Mouse (Mus musculus) liver, embryonic 13.5 days (tissue): Measurements from ENCODE around the gene Rad9b. TPM values are rescaled to one million over a fixed set of nuclear protein-coding genes. Genes with fewer than 3 reads are reported as not detected.

Experiments
- ATAC-seq: fragments of 200-750 bp; cut with Nextera tagmentation; 2 replicates; pipeline ENCODE4 v1.8.0; 2017; ENCODE audit warnings: low read depth, mild to moderate bottlenecking, moderate number of reproducible peaks, moderate library complexity
- DNase-seq: peaks from one replicate; pipeline ENCODE4 v3.0.0; 2022
- H3K27ac ChIP-seq: fragments of 300-500 bp; sonication (generic); 2 replicates; pipeline ENCODE4 v1.5.1; 2015; ENCODE audit warnings: moderate library complexity, mild to moderate bottlenecking, inconsistent platforms
- H3K27me3 ChIP-seq: fragments of 300-500 bp; sonication (generic); 2 replicates; pipeline ENCODE4 v1.6.1; 2015; ENCODE audit warnings: mild to moderate bottlenecking, inconsistent platforms
- H3K36me3 ChIP-seq: fragments of 300-500 bp; sonication (generic); 2 replicates; pipeline ENCODE4 v1.6.1; 2015; ENCODE audit warnings: mild to moderate bottlenecking, inconsistent platforms
- H3K4me1 ChIP-seq: fragments of 300-500 bp; sonication (generic); replicated peaks from 2 replicates; pipeline ENCODE4 v1.6.1; 2015; ENCODE audit warnings: inconsistent platforms
- H3K4me2 ChIP-seq: fragments of 300-500 bp; sonication (generic); 2 replicates; pipeline ENCODE4 v1.6.1; 2015; ENCODE audit warnings: inconsistent platforms, mild to moderate bottlenecking, moderate library complexity
- H3K4me3 ChIP-seq: fragments of 300-500 bp; sonication (generic); replicated peaks from 2 replicates; pipeline ENCODE4 v1.5.1; 2015; ENCODE audit warnings: mild to moderate bottlenecking, inconsistent platforms
- H3K9ac ChIP-seq: fragments of 300-500 bp; sonication (generic); 2 replicates; pipeline ENCODE4 v1.6.1; 2015; ENCODE audit warnings: mild to moderate bottlenecking, inconsistent platforms
- H3K9me3 ChIP-seq: fragments of 300-500 bp; sonication (generic); replicated peaks from 2 replicates; pipeline ENCODE4 v1.6.1; 2016; ENCODE audit warnings: inconsistent platforms
- WGBS: fragments of 180-500 bp; shearing (Covaris S2); methylation state at CpG from one replicate; pipeline ENCODE4 v1.1.7; 2015; ENCODE audit not compliant: insufficient replicate concordance; 5-methylcytosine and 5-hydroxymethylcytosine counted together
- polyA plus RNA-seq: library from polyadenylated mRNA; unstranded; fragments of >200 nt; fragmentation: Nextera tagmentation; extraction: Ambion mirVana; gene quantifications from 2 replicates; pipeline ENCODE4 v1.2.1, GENCODE M21; 2015

The Rad9b gene
- polyA plus RNA-seq, 1 experiment from 2014 or later: 2.8 TPM

DNA sequence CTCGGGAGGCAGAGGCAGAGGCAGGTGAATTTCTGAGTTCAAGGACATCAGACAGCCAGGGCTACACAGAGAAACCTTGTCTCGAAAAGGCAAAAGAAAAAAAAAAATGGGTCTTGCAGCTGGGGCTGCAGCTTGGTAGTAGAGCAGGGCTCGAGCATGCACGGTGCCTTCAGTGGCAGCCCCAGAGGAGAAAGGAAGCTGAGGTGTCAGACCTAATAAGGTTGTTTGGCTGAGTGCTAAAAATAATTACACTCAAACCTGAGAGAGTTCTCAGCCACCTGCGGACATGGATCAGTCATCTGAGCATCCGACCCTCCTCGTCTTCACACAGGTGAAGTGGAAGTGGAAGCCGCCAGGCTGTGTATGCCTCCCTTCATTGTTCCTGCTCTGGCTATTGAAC is 43.3 kb downstream of the Rad9b start:
- Histone ChIP-seq H3K4me1 (peaks cover 25% of the 10 kb centered on the region), H3K9me3 (no peaks in the 10 kb centered on the region), H3K4me3 (no peak overlapping the region), H3K4me2 (no peak overlapping the region), H3K27me3 (no peaks in the 10 kb centered on the region), H3K36me3 (peaks cover 46% of the 10 kb centered on the region), H3K9ac (no peak overlapping the region), H3K27ac (no peak overlapping the region)
- DNase-seq: no peak
- WGBS: 80% methylated on average over 8 of the region's 8 CpGs
- no peak for ATAC-seq

DNA sequence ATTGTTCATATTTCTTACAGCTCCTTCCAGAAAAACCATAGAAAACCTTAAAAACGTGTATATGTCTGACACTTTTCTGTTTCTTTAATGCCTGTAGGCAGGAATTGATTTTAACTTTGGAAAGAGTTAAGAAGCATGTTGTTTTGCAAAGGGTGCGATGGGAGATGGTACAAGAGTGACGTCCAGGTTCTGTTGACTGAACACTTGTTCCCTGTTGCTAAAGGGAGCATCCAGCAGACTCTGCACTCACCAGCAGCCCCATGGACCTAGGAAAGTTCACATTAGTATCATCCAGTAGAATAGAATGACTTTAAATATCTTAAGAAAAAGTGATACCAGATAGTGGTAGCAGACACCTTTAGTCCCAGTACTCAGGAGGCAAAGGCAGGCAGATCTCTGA is 47.5 kb downstream of the Rad9b start:
- no peak overlapping the region for H3K27ac ChIP-seq
- no peak overlapping the region for H3K4me3 ChIP-seq
- peaks cover 39% of the 10 kb centered on the region for H3K4me1 ChIP-seq
- no peak for DNase-seq
- ATAC-seq: no peak
- no peaks in the 10 kb centered on the region for H3K27me3 ChIP-seq
- no peaks in the 10 kb centered on the region for H3K9me3 ChIP-seq
- 82% methylated on average over 3 of the region's 3 CpGs for WGBS
- no peak overlapping the region for H3K9ac ChIP-seq
- peaks cover 23% of the 10 kb centered on the region for H3K36me3 ChIP-seq
- no peak overlapping the region for H3K4me2 ChIP-seq

DNA sequence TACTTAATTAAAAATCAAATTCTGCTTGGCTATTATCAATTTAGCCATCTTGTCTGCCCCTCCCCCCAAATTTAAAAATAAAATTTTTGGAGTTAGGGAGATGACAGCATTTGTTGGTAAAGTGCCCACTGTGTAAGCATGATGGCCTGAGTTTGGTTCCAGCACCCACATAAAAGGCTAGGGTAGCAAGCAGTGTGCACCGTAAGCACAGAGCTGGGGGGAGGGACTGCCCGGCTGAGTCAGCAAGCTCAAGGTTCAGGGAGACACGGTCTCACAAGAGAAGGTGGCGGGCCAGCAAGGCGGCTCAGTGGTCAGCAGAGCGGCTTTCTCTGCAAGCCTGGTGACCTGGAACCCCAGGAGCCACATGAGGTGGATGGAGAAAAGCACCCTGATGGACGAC is 48.6 kb downstream of the Rad9b start:
- H3K4me1 ChIP-seq: peaks cover 41% of the 10 kb centered on the region
- ATAC-seq (no peak), DNase-seq (no peak)
- 79% methylated on average over 7 of the region's 7 CpGs for WGBS
- H3K9ac ChIP-seq: no peak overlapping the region
- H3K4me2 ChIP-seq: no peak overlapping the region
- H3K27me3 ChIP-seq: no peaks in the 10 kb centered on the region
- H3K9me3 ChIP-seq: no peaks in the 10 kb centered on the region
- H3K27ac ChIP-seq: no peak overlapping the region
- H3K4me3 ChIP-seq: no peak overlapping the region
- H3K36me3 ChIP-seq: peaks cover 13% of the 10 kb centered on the region

DNA sequence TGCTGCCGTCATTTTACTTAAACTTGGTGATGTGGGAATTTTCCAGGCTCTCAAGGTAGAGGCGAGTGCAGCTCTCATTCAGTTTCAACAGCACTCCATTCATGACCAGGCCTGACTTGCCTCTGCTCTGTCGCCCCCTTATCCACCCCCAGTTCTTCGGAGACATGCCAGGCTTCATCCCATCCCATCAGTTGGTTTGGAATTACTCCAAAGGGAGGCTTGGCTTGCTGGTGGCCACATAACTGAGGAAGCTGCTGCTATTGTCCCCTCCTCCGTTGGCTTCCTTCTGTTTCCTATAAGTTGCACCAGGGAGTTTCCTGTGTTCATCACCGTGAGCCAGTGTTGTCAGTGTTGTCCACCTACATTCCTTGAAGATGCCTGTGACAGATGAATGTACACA is 49.5 kb downstream of the Rad9b start:
- Histone ChIP-seq H3K9ac (no peak overlapping the region), H3K27me3 (no peaks in the 10 kb centered on the region), H3K9me3 (no peaks in the 10 kb centered on the region), H3K4me1 (peaks cover 41% of the 10 kb centered on the region), H3K4me2 (no peak overlapping the region), H3K4me3 (no peak overlapping the region), H3K36me3 (peaks cover 12% of the 10 kb centered on the region), H3K27ac (no peak overlapping the region)
- WGBS: 60% methylated on average over 6 of the region's 6 CpGs
- no peak for DNase-seq
- ATAC-seq: no peak

DNA sequence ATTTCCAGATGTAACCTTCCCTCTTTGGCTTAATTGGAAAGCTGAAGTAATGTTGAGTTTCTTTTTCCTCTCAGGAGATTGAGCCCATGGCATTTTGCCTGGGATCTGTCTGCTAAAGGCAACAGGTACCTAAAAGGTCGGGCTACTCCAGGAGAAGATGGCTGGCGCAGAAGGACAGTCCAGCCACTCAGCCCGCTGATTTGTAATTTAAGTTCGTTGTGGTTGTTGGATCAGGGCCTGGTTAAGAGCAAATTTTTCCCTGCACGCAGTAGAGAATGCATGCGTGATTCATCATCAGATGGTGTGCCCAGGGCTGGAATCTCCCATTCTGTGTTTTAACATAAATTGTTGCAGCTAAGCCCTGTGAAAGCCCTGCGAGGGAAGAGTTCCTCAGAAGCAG is 50.1 kb downstream of the Rad9b start:
- H3K27ac ChIP-seq: 0 out of 2 replicates have a peak overlapping the region, but pooled peaks have one; percentile 31
- peaks cover 9% of the 10 kb centered on the region for H3K36me3 ChIP-seq
- peaks cover 41% of the 10 kb centered on the region for H3K4me1 ChIP-seq
- H3K27me3 ChIP-seq: no peaks in the 10 kb centered on the region
- ATAC-seq: no peak
- DNase-seq: no peak
- no peak overlapping the region for H3K4me2 ChIP-seq
- no peak overlapping the region for H3K9ac ChIP-seq
- no peak overlapping the region for H3K4me3 ChIP-seq
- H3K9me3 ChIP-seq: no peaks in the 10 kb centered on the region
- WGBS: 83% methylated on average over 7 of the region's 7 CpGs

DNA sequence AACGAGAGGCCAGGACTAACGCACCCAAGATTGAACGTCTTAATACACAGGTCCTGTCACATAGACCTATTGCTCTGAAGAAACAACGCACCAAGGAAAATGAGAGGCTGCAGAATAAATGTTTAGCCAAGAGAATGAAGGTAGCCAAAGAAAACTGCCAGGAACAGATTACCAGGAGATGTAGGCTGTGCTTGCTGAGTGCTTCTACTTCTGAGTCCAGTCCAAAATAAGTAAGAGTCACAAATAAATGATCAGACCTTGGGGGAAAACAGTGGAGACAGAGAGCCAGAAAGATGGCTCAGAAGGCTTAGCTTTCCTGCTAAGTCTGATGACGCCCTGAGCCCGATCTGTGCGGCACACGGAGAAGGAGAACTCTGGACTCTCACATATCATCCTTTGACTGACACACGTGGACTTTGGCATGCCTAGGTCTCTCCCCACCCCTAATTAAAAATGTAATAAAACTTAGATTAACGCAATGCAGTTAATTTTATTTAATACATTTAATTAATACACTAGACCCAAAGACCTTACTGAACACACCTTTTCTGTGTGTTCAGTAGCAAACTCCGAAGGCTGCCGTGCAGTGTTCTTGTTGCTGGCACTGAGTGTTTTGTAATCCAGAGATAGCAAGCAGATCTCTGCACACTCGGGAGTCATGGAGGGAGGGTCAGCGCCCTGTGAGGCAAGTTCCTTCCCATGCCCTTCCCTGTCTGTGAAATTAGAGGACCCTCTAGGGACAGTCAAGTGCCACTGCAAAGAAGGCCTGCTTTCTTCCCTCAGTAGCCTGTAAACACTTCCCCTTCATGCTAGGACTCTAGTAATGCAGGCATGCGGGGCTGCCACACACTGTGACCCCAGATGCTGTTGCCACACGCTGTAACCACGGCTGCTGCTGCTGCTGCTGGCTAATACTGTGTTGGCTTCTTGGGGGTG is 51.0 kb downstream of the Rad9b start:
- peaks cover 47% of the 10 kb centered on the region for H3K4me1 ChIP-seq
- no peak overlapping the region for H3K4me3 ChIP-seq
- no peaks in the 10 kb centered on the region for H3K27me3 ChIP-seq
- 0 out of 2 replicates have a peak overlapping the region, but pooled peaks have one; percentile 31 for H3K27ac ChIP-seq
- H3K4me2 ChIP-seq: no peak overlapping the region
- DNase-seq (no peak), ATAC-seq (no peak; the same call in 1 of the 2 replicates)
- H3K36me3 ChIP-seq: peaks cover under 1% of the 10 kb centered on the region
- 55% methylated on average over 17 of the region's 17 CpGs for WGBS
- H3K9me3 ChIP-seq: no peaks in the 10 kb centered on the region
- H3K9ac ChIP-seq: no peak overlapping the region

DNA sequence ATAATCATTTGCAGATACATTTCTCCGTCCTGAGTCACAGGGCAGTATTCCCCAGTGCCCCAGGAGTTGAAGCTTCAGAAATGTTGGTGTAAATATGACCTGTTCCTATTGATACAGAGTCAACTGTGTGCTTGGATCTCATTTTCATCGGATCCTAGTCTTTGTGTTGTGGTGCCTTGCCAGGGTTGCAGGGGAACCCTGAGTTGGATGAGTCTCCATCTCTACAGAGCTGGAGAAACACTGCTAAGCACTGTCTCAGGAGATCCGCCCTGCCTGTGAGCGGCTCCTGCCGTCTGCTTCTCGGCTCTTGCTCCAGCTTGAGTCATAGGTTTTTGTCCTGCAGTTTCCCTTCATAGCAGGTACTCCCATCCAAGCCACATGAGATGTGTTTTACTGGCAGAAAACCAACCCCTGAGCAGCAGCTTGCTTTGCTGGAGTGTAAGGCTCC is 53.9 kb downstream of the Rad9b start:
- Histone ChIP-seq H3K4me2 (no peak overlapping the region), H3K36me3 (0 out of 2 replicates have a peak, but pooled peaks cover 7% of the 10 kb centered on the region), H3K4me3 (no peak overlapping the region), H3K9me3 (no peaks in the 10 kb centered on the region), H3K27ac (no peak overlapping the region), H3K9ac (no peak overlapping the region), H3K4me1 (peaks cover 42% of the 10 kb centered on the region), H3K27me3 (no peaks in the 10 kb centered on the region)
- DNase-seq (no peak), ATAC-seq (no peak)
- 84% methylated on average over 6 of the region's 6 CpGs for WGBS

DNA sequence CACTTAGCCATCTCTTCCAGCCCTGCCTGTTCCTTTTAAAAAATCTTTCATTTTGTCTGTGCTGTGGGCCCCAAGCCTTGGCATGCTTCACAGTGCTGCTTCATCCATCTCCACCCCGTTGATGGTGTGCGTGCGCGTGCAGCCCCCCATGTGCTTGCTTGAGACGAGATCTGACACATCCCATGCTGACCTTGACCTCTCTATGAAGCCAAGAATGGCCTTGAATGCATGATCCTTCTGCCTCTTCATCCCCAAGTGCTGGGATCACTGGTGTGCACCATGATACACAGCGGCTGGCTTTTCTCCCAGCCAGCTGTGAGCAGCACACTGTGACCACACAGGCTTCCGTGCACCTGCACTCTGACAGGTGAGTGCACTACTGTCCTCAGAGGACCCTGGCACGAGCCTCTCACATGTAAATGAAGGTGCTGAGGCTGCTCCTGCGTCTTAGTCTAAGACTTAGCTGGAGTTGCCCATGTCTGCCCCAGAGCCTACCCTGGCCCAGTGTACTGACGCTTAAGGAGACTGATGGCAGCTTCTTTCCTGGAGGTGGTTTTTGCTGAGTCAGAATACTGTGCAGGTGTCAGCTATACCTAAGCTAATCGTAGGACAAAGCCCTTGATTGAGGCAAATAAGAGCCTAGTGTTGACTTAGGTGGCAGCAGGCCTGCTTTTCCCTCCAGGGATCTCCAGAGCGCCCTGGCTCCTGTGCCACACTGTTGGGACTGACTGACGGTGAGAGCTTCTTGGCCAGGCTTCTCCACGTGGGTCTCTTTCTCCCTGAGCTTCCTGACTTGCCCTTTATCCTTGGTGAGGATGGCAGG is 58.7 kb downstream of the Rad9b start:
- Histone ChIP-seq H3K4me2 (no peak overlapping the region), H3K27ac (no peak overlapping the region), H3K4me1 (peaks cover 41% of the 10 kb centered on the region), H3K9ac (no peak overlapping the region), H3K27me3 (no peaks in the 10 kb centered on the region), H3K36me3 (0 out of 2 replicates have a peak, but pooled peaks cover 8% of the 10 kb centered on the region), H3K9me3 (no peaks in the 10 kb centered on the region), H3K4me3 (no peak overlapping the region)
- ATAC-seq (no peak), DNase-seq (no peak)
- 80% methylated on average over 14 of the region's 14 CpGs for WGBS

DNA sequence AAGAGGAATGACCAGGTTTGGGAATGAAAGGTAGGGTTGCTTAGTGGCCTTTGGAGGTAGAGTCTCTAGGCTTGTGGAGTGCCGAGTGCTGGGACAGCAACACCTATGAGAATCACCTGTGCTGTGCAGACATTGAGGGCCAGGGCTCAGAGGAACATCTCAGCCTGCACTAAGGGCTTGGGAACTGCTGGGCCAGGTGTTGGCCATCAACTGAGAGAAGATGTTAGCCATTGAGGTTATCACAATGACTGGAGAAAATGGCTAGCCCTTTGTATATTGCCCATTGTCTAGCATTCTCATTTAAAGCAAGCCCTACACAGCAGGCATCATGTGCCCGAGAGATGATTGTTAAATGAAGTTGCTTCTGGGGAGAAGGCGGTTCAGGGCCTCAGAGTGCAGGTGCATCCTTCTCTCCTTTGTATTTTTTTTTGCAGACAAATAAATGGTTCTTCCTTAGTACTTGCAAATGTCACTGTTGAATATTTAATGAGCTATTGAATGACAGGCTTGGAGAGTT is 59.8 kb downstream of the Rad9b start:
- H3K36me3 ChIP-seq: peaks cover 15% of the 10 kb centered on the region; the same call in 1 of the 2 replicates
- 81% methylated on average over 3 of the region's 3 CpGs for WGBS
- no peaks in the 10 kb centered on the region for H3K27me3 ChIP-seq
- ATAC-seq: no peak
- H3K4me1 ChIP-seq: peaks cover 44% of the 10 kb centered on the region
- H3K27ac ChIP-seq: no peak overlapping the region
- no peak overlapping the region for H3K4me3 ChIP-seq
- no peak for DNase-seq
- no peak overlapping the region for H3K9ac ChIP-seq
- no peaks in the 10 kb centered on the region for H3K9me3 ChIP-seq
- no peak overlapping the region for H3K4me2 ChIP-seq

DNA sequence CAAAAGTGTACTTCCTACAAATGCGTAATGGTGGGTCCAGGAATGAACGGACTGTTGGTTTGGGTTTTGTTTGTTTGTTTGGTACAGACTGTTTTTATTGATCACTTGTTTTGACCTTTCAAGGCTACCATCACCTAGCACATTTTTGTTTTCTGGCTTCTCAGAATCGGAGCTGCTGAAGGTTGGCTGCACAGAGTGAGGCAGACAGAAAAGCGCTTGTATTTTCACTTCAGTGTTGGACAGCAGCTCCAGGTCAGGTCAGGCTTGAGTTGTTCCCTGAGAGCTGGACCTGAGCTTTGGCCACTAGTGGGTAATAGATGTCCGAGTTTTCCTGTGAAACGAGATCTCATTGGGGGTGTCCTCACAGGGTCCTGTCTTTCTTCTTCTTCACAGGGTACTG is 60.9 kb downstream of the Rad9b start:
- peaks cover 48% of the 10 kb centered on the region for H3K4me1 ChIP-seq
- 79% methylated on average over 6 of the region's 6 CpGs for WGBS
- H3K9me3 ChIP-seq: no peaks in the 10 kb centered on the region
- no peak overlapping the region for H3K4me3 ChIP-seq
- H3K36me3 ChIP-seq: peaks cover 18% of the 10 kb centered on the region; the same call in 1 of the 2 replicates
- no peak for ATAC-seq
- DNase-seq: no peak
- no peak overlapping the region for H3K27ac ChIP-seq
- no peaks in the 10 kb centered on the region for H3K27me3 ChIP-seq
- no peak overlapping the region for H3K9ac ChIP-seq
- H3K4me2 ChIP-seq: no peak overlapping the region
